Mouse (Mus musculus): ENCODE results near the gene Arfgef3. TPM values are rescaled to one million over a fixed set of nuclear protein-coding genes. Genes with fewer than 3 reads are reported as not detected.
A peak's percentile ranks its signal among the peaks of the same experiment; 100 is the strongest.
"Not testable (repeated sequence)": the region's sequence is repeated elsewhere in the genome, so short reads cannot be mapped to it uniquely, and the experiment has no call there.

Arfgef3 gene
- total RNA-seq, 2 experiments from 2014 or later: 3.8 to 5.8 TPM

- DNase-seq: no peak
Measured at GRCm38 (mm10) chr10:18589455-18589854, 154.3 kb downstream of the Arfgef3 start.

GRCm38 (mm10) chr10:18584188-18584587, 159.6 kb downstream of the Arfgef3 start:
- no peak for DNase-seq

- DNase-seq: peak in 1 of 2 experiments; percentile 28
Measured at GRCm38 (mm10) chr10:18572581-18572980, 171.2 kb downstream of the Arfgef3 start.

- DNase-seq: peak; percentile 50 to 66
Measured at GRCm38 (mm10) chr10:18562940-18563339, 180.8 kb downstream of the Arfgef3 start.

GRCm38 (mm10) chr10:18561445-18561844, 182.3 kb downstream of the Arfgef3 start:
- no peak for DNase-seq

GRCm38 (mm10) chr10:18559076-18559475, 184.7 kb downstream of the Arfgef3 start:
- not testable (repeated sequence) for DNase-seq

- DNase-seq: no peak
Measured at GRCm38 (mm10) chr10:18549321-18550216, 194.2 kb downstream of the Arfgef3 start.

- DNase-seq: no peak
Measured at GRCm38 (mm10) chr10:18547381-18547780, 196.4 kb downstream of the Arfgef3 start.

GRCm38 (mm10) chr10:18545813-18546235, 197.9 kb downstream of the Arfgef3 start, which contains the start of gene Hebp2:
Gene Hebp2 (minus strand): TSS chr10:18546076.
- DNase-seq: peak; percentile 86

- no peak for DNase-seq
Measured at GRCm38 (mm10) chr10:18545309-18545708, 198.4 kb downstream of the Arfgef3 start.

- DNase-seq: no peak
Measured at GRCm38 (mm10) chr10:18536889-18537288, 206.9 kb downstream of the Arfgef3 start.

- no peak for DNase-seq
Measured at GRCm38 (mm10) chr10:18532293-18532692, 211.5 kb downstream of the Arfgef3 start.

Other genes starting within 250 kb of the Arfgef3 start
- 1 to 10 TPM; 3.6 to 4.5 TPM for gene Hebp2, start 197.9 kb downstream of the Arfgef3 start, total RNA-seq (2021)
- gene Gm4922, start 42.8 kb upstream of the Arfgef3 start, total RNA-seq (2021): not detected
- 1 to 10 TPM; 2.2 to 3.2 TPM for gene Perp, start 101.1 kb upstream of the Arfgef3 start, total RNA-seq (2021)